In the genomic region with DNA sequence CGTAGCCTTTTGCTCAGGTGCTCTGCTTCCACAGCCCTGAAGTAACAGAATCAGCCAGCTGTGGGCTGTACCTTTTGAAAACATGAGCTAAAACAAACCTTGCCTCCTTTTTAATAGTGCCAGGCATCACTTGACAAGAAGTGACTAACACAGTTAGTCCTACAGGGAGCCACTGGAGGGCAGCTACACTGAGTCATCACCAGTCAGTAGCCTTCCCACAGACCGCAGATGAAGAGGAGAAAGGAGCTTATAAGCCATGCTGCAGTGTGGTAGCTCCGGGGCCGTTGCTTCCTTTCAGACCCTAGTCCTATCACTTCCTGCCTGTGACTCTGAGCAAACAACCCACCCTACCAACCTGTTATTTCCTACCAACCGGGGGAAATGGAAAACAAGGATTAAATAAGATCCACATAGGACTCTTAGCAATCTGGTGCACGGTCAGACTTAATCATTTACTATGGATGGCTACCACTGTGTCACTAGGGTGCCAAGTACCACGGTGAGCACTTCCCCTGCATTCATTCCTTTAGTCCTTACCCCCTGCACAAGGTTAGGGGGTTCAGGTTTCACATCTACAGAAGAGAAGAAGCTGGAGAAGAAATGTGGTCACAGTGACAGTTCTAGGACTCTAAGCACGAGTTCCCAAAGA, we compare ENCODE assay signal across 14 mouse cellular contexts. TPM values are rescaled to one million over a fixed set of nuclear protein-coding genes. Genes with fewer than 3 reads are reported as not detected.
DNase-seq lines count a peak whose midpoint lies in the region; ATAC-seq lines count a peak whose summit lies in the region.
"Had no signal": no experiment of that assay in that cellular context is flagged by ENCODE, and none has a peak within 500 bp of the region (broad histone marks: within the 10 kb centered on the region; RNA-seq: fewer than 3 reads in every experiment).

No protein-coding gene starts in this region.

- WGBS in forebrain, embryonic 11.5 days: 66% methylated on average over 8 of the region's 8 CpGs
- WGBS in forebrain, embryonic 14.5 days: 69% methylated on average over 8 of the region's 8 CpGs
- 33% methylated on average over 8 of the region's 8 CpGs for WGBS in liver, embryonic 11.5 days
- 24% methylated on average over 8 of the region's 8 CpGs for WGBS in liver, embryonic 12.5 days (ENCODE audit: insufficient replicate concordance)

- DNase-seq in forebrain, embryonic 11.5 days (ENCODE audit: low spot score): peak; percentile 44
- no peak for DNase-seq in forebrain, embryonic 14.5 days (ENCODE audit: low spot score)
- DNase-seq in liver, embryonic 11.5 days (ENCODE audit: low spot score): no peak
- peak; percentile 80 for DNase-seq in NIH3T3 (ENCODE audit: low read depth)
- no peak for DNase-seq in spleen, postnatal 14 days (ENCODE audit: low spot score in 2 of 2)
- DNase-seq: gastrocnemius, postnatal 14 days; heart, postnatal 10 days; kidney, postnatal 10 days; liver, embryonic 13.5 days; lung, postnatal 4 days had no signal

- no peak overlapping the region for H3K4me2 ChIP-seq in forebrain, embryonic 11.5 days (ENCODE audit: low read depth, low read length, severe bottlenecking)
- no peak overlapping the region for H3K4me2 ChIP-seq in forebrain, embryonic 14.5 days (ENCODE audit: low read length)
- H3K4me2 ChIP-seq in liver, embryonic 11.5 days: no peak overlapping the region
- H3K4me2 ChIP-seq in liver, embryonic 12.5 days: no peak overlapping the region
- H3K4me2 ChIP-seq: liver, embryonic 13.5 days had no signal

- no peak overlapping the region for H3K9ac ChIP-seq in forebrain, embryonic 11.5 days (ENCODE audit: low read length)
- H3K9ac ChIP-seq in forebrain, embryonic 14.5 days (ENCODE audit: low read length): no peak overlapping the region
- H3K9ac ChIP-seq in liver, embryonic 11.5 days (ENCODE audit: low read depth, low read length): no peak overlapping the region
- H3K9ac ChIP-seq in liver, embryonic 12.5 days: no peak overlapping the region
- H3K9ac ChIP-seq: liver, embryonic 13.5 days had no signal

- no peak overlapping the region for H3K4me3 ChIP-seq in forebrain, embryonic 11.5 days (ENCODE audit: low read depth, low read length)
- H3K4me3 ChIP-seq in forebrain, embryonic 14.5 days (ENCODE audit: low read depth, low read length): no peak overlapping the region
- no peak overlapping the region for H3K4me3 ChIP-seq in liver, embryonic 11.5 days (ENCODE audit: low read depth, low read length)
- H3K4me3 ChIP-seq in liver, embryonic 12.5 days: no peak overlapping the region
- H3K4me3 ChIP-seq: liver, embryonic 13.5 days had no signal

- no peaks in the 10 kb centered on the region for H3K27me3 ChIP-seq in forebrain, embryonic 11.5 days (ENCODE audit: control insufficient read depth, insufficient read depth, low read length)
- H3K27me3 ChIP-seq in forebrain, embryonic 14.5 days (replicated peaks; ENCODE audit: control insufficient read depth, insufficient read depth, low read length): no peaks in the 10 kb centered on the region
- H3K27me3 ChIP-seq in liver, embryonic 11.5 days (replicated peaks; ENCODE audit: control insufficient read depth, insufficient read depth, low read length): no peaks in the 10 kb centered on the region
- H3K27me3 ChIP-seq in liver, embryonic 12.5 days (replicated peaks): peaks cover 1% of the 10 kb centered on the region; the same call in 1 of the 2 replicates
- H3K27me3 ChIP-seq: liver, embryonic 13.5 days had no signal

- H3K27ac ChIP-seq in forebrain, embryonic 11.5 days (ENCODE audit: low read depth, low read length): no peak overlapping the region
- no peak overlapping the region for H3K27ac ChIP-seq in forebrain, embryonic 14.5 days (ENCODE audit: low read depth, low read length)
- no peak overlapping the region for H3K27ac ChIP-seq in liver, embryonic 11.5 days (ENCODE audit: low read depth, low read length)
- H3K27ac ChIP-seq in liver, embryonic 12.5 days: no peak overlapping the region
- H3K27ac ChIP-seq: liver, embryonic 13.5 days had no signal

- no peaks in the 10 kb centered on the region for H3K9me3 ChIP-seq in forebrain, embryonic 11.5 days (ENCODE audit: control insufficient read depth, low read length)
- no peaks in the 10 kb centered on the region for H3K9me3 ChIP-seq in forebrain, embryonic 14.5 days (replicated peaks; ENCODE audit: control insufficient read depth, low read length)
- no peaks in the 10 kb centered on the region for H3K9me3 ChIP-seq in liver, embryonic 11.5 days (ENCODE audit: control insufficient read depth, low read length)
- H3K9me3 ChIP-seq in liver, embryonic 12.5 days (replicated peaks): no peaks in the 10 kb centered on the region
- H3K9me3 ChIP-seq: liver, embryonic 13.5 days had no signal

- peaks cover 5% of the 10 kb centered on the region; the same call in 1 of the 2 replicates for H3K36me3 ChIP-seq in forebrain, embryonic 11.5 days (ENCODE audit: control insufficient read depth, insufficient read depth, low read length)
- peaks cover 29% of the 10 kb centered on the region for H3K36me3 ChIP-seq in forebrain, embryonic 14.5 days (ENCODE audit: control insufficient read depth, insufficient read depth, low read length)
- peaks cover 11% of the 10 kb centered on the region; the same call in 1 of the 2 replicates for H3K36me3 ChIP-seq in liver, embryonic 11.5 days (ENCODE audit: control insufficient read depth, insufficient read depth, low read length)
- H3K36me3 ChIP-seq in liver, embryonic 12.5 days: peaks cover 44% of the 10 kb centered on the region

- no peaks in the 10 kb centered on the region for H3K4me1 ChIP-seq in forebrain, embryonic 11.5 days (replicated peaks; ENCODE audit: control insufficient read depth, insufficient read depth, low read length)
- no peaks in the 10 kb centered on the region for H3K4me1 ChIP-seq in forebrain, embryonic 14.5 days (ENCODE audit: control insufficient read depth, insufficient read depth, low read length)
- peaks cover 3% of the 10 kb centered on the region; the same call in 1 of the 2 replicates for H3K4me1 ChIP-seq in liver, embryonic 11.5 days (replicated peaks; ENCODE audit: control insufficient read depth, insufficient read depth, low read length)
- peaks cover 16% of the 10 kb centered on the region; the same call in 1 of the 2 replicates for H3K4me1 ChIP-seq in liver, embryonic 12.5 days
- H3K4me1 ChIP-seq: liver, embryonic 13.5 days had no signal

- no peak for ATAC-seq in forebrain, embryonic 11.5 days (replicated peaks; ENCODE audit: low FRiP score)
- no peak for ATAC-seq in forebrain, embryonic 14.5 days
- ATAC-seq in liver, embryonic 11.5 days (replicated peaks; ENCODE audit: low FRiP score): 0 out of 2 replicates have a peak, but pooled peaks have one; percentile 23
- no peak for ATAC-seq in liver, embryonic 12.5 days
- ATAC-seq in megakaryocyte-erythroid progenitor cell, adult 5-6 weeks (replicated peaks; ENCODE audit: low FRiP score, low TSS enrichment, poor library complexity, severe bottlenecking): 0 out of 2 replicates have a peak, but pooled peaks have one; percentile 50
- ATAC-seq in cerebellum, adult (ENCODE audit: insufficient number of reproducible peaks, low FRiP score, low TSS enrichment): no peak
- ATAC-seq: CD4-positive, CD25-positive, alpha-beta regulatory T cell, adult 4 months had no signal

RNA-seq across cellular contexts. Expression of a gene that starts 14.9 kb away (rescaled TPM):
- polyA plus RNA-seq in forebrain, embryonic 11.5 days (2014; fragmentation: Nextera tagmentation; extraction: Ambion mirVana): 0.41 and 0.64 TPM in 2 replicates
- polyA plus RNA-seq in forebrain, embryonic 14.5 days (2014; fragmentation: Nextera tagmentation; extraction: Ambion mirVana): 2.5 and 2.6 TPM in 2 replicates
- 0.12 TPM in 1 of 2 replicates, not detected in the other for polyA plus RNA-seq in liver, embryonic 11.5 days (2014; fragmentation: Nextera tagmentation; extraction: Ambion mirVana)
- not detected in 2 replicates for polyA plus RNA-seq in liver, embryonic 12.5 days (2016; fragmentation: Nextera tagmentation; extraction: Ambion mirVana)
- total RNA-seq in megakaryocyte-erythroid progenitor cell, adult 5-6 weeks (2014; fragmentation: Nextera tagmentation): 0.57 TPM in 1 of 2 replicates, not detected in the other
- not detected in 2 replicates for total RNA-seq in megakaryocyte-erythroid progenitor cell, adult 5-6 weeks (2017)
- polyA plus RNA-seq: liver, embryonic 13.5 days had no signal

RNA-seq across cellular contexts. Expression of a gene that starts 27.4 kb away (rescaled TPM):
- 78.4 and 82.1 TPM in 2 replicates for polyA plus RNA-seq in forebrain, embryonic 11.5 days (2014; fragmentation: Nextera tagmentation; extraction: Ambion mirVana)
- 53.9 and 61.1 TPM in 2 replicates for polyA plus RNA-seq in forebrain, embryonic 14.5 days (2014; fragmentation: Nextera tagmentation; extraction: Ambion mirVana)
- polyA plus RNA-seq in liver, embryonic 11.5 days (2014; fragmentation: Nextera tagmentation; extraction: Ambion mirVana): 42.6 and 44.8 TPM in 2 replicates
- 19.6 and 20.5 TPM in 2 replicates for polyA plus RNA-seq in liver, embryonic 12.5 days (2016; fragmentation: Nextera tagmentation; extraction: Ambion mirVana)
- total RNA-seq in megakaryocyte-erythroid progenitor cell, adult 5-6 weeks (2014; fragmentation: Nextera tagmentation): 98.2 and 112 TPM in 2 replicates
- 36.3 and 39.4 TPM in 2 replicates for total RNA-seq in megakaryocyte-erythroid progenitor cell, adult 5-6 weeks (2017)

RNA-seq across cellular contexts. Expression of a gene that starts 28.3 kb away (rescaled TPM):
- polyA plus RNA-seq in forebrain, embryonic 11.5 days (2014; fragmentation: Nextera tagmentation; extraction: Ambion mirVana): 57.1 and 60.9 TPM in 2 replicates
- 69.2 and 70.4 TPM in 2 replicates for polyA plus RNA-seq in forebrain, embryonic 14.5 days (2014; fragmentation: Nextera tagmentation; extraction: Ambion mirVana)
- 60.4 and 63.0 TPM in 2 replicates for polyA plus RNA-seq in liver, embryonic 11.5 days (2014; fragmentation: Nextera tagmentation; extraction: Ambion mirVana)
- polyA plus RNA-seq in liver, embryonic 12.5 days (2016; fragmentation: Nextera tagmentation; extraction: Ambion mirVana): 38.0 and 40.8 TPM in 2 replicates
- total RNA-seq in megakaryocyte-erythroid progenitor cell, adult 5-6 weeks (2014; fragmentation: Nextera tagmentation): 71.9 and 73.0 TPM in 2 replicates
- total RNA-seq in megakaryocyte-erythroid progenitor cell, adult 5-6 weeks (2017): 61.3 and 105 TPM in 2 replicates

RNA-seq across cellular contexts. Expression of a gene that starts 40.4 kb away (rescaled TPM):
- 0.33 and 0.71 TPM in 2 replicates for polyA plus RNA-seq in forebrain, embryonic 11.5 days (2014; fragmentation: Nextera tagmentation; extraction: Ambion mirVana)
- 0.49 and 0.76 TPM in 2 replicates for polyA plus RNA-seq in forebrain, embryonic 14.5 days (2014; fragmentation: Nextera tagmentation; extraction: Ambion mirVana)
- polyA plus RNA-seq in liver, embryonic 11.5 days (2014; fragmentation: Nextera tagmentation; extraction: Ambion mirVana): 0.14 TPM in 1 of 2 replicates, not detected in the other
- 0.06 and 0.12 TPM in 2 replicates for polyA plus RNA-seq in liver, embryonic 12.5 days (2016; fragmentation: Nextera tagmentation; extraction: Ambion mirVana)
- total RNA-seq in megakaryocyte-erythroid progenitor cell, adult 5-6 weeks (2014; fragmentation: Nextera tagmentation): not detected in 2 replicates
- total RNA-seq in megakaryocyte-erythroid progenitor cell, adult 5-6 weeks (2017): not detected in 2 replicates
- polyA plus RNA-seq: CD4-positive, CD25-positive, alpha-beta regulatory T cell, adult 4 months had no signal

RNA-seq across cellular contexts. Expression of a gene that starts 58.4 kb away (rescaled TPM):
- 61.3 and 61.4 TPM in 2 replicates for polyA plus RNA-seq in forebrain, embryonic 11.5 days (2014; fragmentation: Nextera tagmentation; extraction: Ambion mirVana)
- 54.5 and 70.1 TPM in 2 replicates for polyA plus RNA-seq in forebrain, embryonic 14.5 days (2014; fragmentation: Nextera tagmentation; extraction: Ambion mirVana)
- polyA plus RNA-seq in liver, embryonic 11.5 days (2014; fragmentation: Nextera tagmentation; extraction: Ambion mirVana): 33.7 and 35.9 TPM in 2 replicates
- 14.9 and 18.2 TPM in 2 replicates for polyA plus RNA-seq in liver, embryonic 12.5 days (2016; fragmentation: Nextera tagmentation; extraction: Ambion mirVana)
- 9.0 and 14.9 TPM in 2 replicates for total RNA-seq in megakaryocyte-erythroid progenitor cell, adult 5-6 weeks (2014; fragmentation: Nextera tagmentation)
- 12.2 and 19.9 TPM in 2 replicates for total RNA-seq in megakaryocyte-erythroid progenitor cell, adult 5-6 weeks (2017)

Comparison
In these comparisons a context has a peak if more than half of its experiments do, and no peak if none do; other contexts are left out.
1. ATAC-seq: peak in liver, embryonic 11.5 days (single experiment) and megakaryocyte-erythroid progenitor cell, adult 5-6 weeks (single experiment); none in forebrain, embryonic 11.5 days (single experiment), forebrain, embryonic 14.5 days (single experiment), liver, embryonic 12.5 days (single experiment) and cerebellum, adult (single experiment).
2. DNase-seq: peak in forebrain, embryonic 11.5 days (single experiment) and NIH3T3 (single experiment); none in forebrain, embryonic 14.5 days (single experiment), liver, embryonic 11.5 days (single experiment) and spleen, postnatal 14 days (0 of 2).